Mouse (Mus musculus): ENCODE measurements around the gene Bank1. TPM values are rescaled to one million over a fixed set of nuclear protein-coding genes. Genes with fewer than 3 reads are reported as not detected.

Gene Bank1
- polyA plus RNA-seq (2014; fragmentation: Nextera tagmentation; extraction: Ambion mirVana) = 1.7 and 2.5 TPM in 2 replicates

DNA sequence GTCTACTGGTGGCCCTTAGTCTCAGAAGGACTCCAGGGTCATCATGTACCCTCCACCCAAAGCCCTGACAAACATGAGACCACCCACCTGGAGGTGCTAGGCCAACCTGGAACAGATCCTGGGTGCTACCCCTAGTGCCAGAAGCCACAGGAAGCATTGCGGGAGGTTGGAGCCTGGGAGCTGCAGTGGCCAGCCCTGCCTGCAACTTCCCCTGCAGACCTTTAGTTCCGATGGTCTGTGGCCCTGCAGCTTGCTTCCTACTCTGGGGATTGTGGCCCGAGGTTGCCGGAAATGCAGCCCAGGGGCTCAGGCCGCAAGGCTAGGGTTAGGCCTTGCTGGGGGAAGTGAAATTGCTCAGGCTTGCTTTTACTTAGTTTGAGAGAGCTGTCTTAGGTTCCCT is at the start of gene Bank1:
Gene Bank1 (minus strand): TSS at position 284 of the 400 bp plus-strand sequence.
- Histone ChIP-seq H3K36me3 (ENCODE audit: control insufficient read depth, insufficient read depth, low read length) (no peaks in the 10 kb centered on the region), H3K4me3 (ENCODE audit: low read depth, low read length) (no peak within 1 kb of the TSS), H3K4me1 (replicated peaks; ENCODE audit: control insufficient read depth, insufficient read depth, low read length) (no peaks in the 10 kb centered on the region), H3K9ac (ENCODE audit: low read depth, low read length) (no peak within 1 kb of the TSS), H3K9me3 (ENCODE audit: control insufficient read depth, low read length) (no peaks in the 10 kb centered on the region), H3K27me3 (replicated peaks; ENCODE audit: control insufficient read depth, insufficient read depth, low read length) (no peaks in the 10 kb centered on the region), H3K4me2 (no peak within 1 kb of the TSS), H3K27ac (ENCODE audit: low read depth, low read length) (no peak within 1 kb of the TSS)
- WGBS = 51% methylated on average over 5 of the region's 5 CpGs
- DNase-seq (ENCODE audit: low spot score) (no peak), ATAC-seq (replicated peaks; ENCODE audit: low FRiP score) (peak; percentile 60; the same call in 1 of the 2 replicates)

DNA sequence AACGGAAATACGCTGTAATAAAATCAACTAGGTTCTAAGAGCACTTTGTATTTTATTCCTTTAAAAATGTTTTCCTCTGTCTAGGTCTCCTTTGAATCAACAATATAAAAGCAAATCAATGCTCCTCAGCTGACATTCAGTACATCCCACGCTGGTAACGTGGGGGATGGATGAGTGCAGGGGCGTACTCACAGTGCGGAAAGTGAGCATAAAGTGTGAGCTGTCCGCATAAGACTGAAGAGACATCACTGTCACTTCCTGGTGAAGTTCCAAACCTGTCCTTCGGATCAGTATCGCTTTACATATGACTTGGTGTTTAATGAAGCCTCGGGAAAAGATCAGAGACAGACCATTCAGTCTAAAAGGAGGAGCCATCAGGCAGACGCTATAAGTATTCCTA is 44.0 kb upstream of the Bank1 start:
- 79% methylated on average over 11 of the region's 11 CpGs for WGBS
- no peak for DNase-seq (ENCODE audit: low spot score)
- Histone ChIP-seq H3K27me3 (replicated peaks; ENCODE audit: control insufficient read depth, insufficient read depth, low read length) (no peaks in the 10 kb centered on the region), H3K4me2 (no peak overlapping the region), H3K9me3 (ENCODE audit: control insufficient read depth, low read length) (no peaks in the 10 kb centered on the region), H3K4me3 (ENCODE audit: low read depth, low read length) (no peak overlapping the region), H3K4me1 (replicated peaks; ENCODE audit: control insufficient read depth, insufficient read depth, low read length) (no peaks in the 10 kb centered on the region), H3K27ac (ENCODE audit: low read depth, low read length) (no peak overlapping the region), H3K36me3 (ENCODE audit: control insufficient read depth, insufficient read depth, low read length) (no peaks in the 10 kb centered on the region), H3K9ac (ENCODE audit: low read depth, low read length) (no peak overlapping the region)
- ATAC-seq (replicated peaks; ENCODE audit: low FRiP score) = no peak

DNA sequence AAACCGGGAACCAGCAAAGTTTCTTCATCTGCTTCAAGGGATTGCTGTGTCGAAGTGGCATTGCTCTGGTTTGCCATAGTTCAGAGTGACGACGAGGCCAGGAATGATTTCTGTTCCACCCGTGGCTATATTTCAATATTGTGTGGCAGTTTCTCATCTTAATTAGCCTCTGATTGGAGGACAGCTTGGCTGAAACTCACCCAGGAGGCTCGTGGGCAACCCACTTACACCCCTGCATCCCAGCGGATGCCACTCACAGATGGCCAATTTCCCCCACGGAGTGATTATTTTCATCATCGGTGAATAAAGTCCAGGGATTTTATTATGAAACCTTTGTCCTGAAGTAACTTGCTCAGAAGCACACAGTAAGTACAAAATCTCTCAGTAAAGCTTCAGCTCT is 43.6 kb upstream of the Bank1 start:
- Histone ChIP-seq H3K36me3 (ENCODE audit: control insufficient read depth, insufficient read depth, low read length) (no peaks in the 10 kb centered on the region), H3K9me3 (ENCODE audit: control insufficient read depth, low read length) (no peaks in the 10 kb centered on the region), H3K9ac (ENCODE audit: low read depth, low read length) (no peak overlapping the region), H3K27me3 (replicated peaks; ENCODE audit: control insufficient read depth, insufficient read depth, low read length) (no peaks in the 10 kb centered on the region), H3K27ac (ENCODE audit: low read depth, low read length) (no peak overlapping the region), H3K4me3 (ENCODE audit: low read depth, low read length) (no peak overlapping the region), H3K4me1 (replicated peaks; ENCODE audit: control insufficient read depth, insufficient read depth, low read length) (no peaks in the 10 kb centered on the region), H3K4me2 (no peak overlapping the region)
- 85% methylated on average over 9 of the region's 9 CpGs for WGBS
- DNase-seq (ENCODE audit: low spot score) (no peak), ATAC-seq (replicated peaks; ENCODE audit: low FRiP score) (no peak)

DNA sequence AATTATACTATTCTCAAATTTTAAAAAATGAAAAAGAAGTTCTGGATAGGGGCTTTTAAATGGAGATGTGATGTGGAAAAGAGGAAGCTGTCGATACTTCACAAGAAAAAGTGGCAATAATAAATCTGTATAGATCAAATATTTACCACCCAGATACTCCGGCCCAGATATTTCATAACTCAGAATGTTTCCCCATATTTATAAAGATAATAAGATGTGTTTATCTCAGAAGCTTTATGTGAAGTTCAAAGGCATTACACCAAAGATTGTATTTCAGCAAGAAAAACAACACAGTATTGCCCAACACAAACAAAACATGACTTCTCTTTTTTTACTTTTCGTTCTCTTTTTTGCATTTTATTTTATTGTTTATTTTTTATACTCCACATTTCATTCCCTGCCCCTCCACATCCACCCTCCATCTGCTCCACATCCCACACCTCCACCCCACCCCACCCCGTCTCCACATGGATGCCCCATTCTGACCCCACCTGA is 42.7 kb upstream of the Bank1 start:
- H3K9me3 ChIP-seq (ENCODE audit: control insufficient read depth, low read length) = no peaks in the 10 kb centered on the region
- WGBS = 78% methylated on average over 4 of the region's 4 CpGs
- H3K9ac ChIP-seq (ENCODE audit: low read depth, low read length) = no peak overlapping the region
- H3K27ac ChIP-seq (ENCODE audit: low read depth, low read length) = no peak overlapping the region
- no peak overlapping the region for H3K4me2 ChIP-seq
- DNase-seq (ENCODE audit: low spot score) = no peak
- no peaks in the 10 kb centered on the region for H3K36me3 ChIP-seq (ENCODE audit: control insufficient read depth, insufficient read depth, low read length)
- H3K4me1 ChIP-seq (replicated peaks; ENCODE audit: control insufficient read depth, insufficient read depth, low read length) = no peaks in the 10 kb centered on the region
- H3K27me3 ChIP-seq (replicated peaks; ENCODE audit: control insufficient read depth, insufficient read depth, low read length) = no peaks in the 10 kb centered on the region
- ATAC-seq (replicated peaks; ENCODE audit: low FRiP score) = no peak
- H3K4me3 ChIP-seq (ENCODE audit: low read depth, low read length) = no peak overlapping the region

DNA sequence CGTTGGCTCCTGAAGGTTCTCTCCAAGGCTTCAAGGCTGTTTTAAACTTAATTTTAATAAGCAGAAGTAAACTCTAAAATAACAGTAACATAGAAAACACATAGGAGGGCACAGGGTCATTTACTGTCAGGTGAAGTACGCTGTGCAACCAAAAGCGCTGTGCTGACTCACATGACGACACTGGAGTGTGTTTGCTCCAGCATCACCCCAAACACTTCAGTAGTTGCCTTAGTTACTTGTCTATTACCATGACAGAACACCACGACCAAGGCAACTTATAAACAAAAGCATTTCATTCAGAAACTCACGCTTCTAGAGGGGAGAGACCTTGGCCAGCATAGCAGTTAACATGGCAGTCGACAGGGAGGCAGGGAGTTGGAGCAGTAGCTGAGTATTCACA is 23.8 kb upstream of the Bank1 start:
- Histone ChIP-seq H3K27me3 (replicated peaks; ENCODE audit: control insufficient read depth, insufficient read depth, low read length) (no peaks in the 10 kb centered on the region), H3K4me2 (no peak overlapping the region), H3K36me3 (ENCODE audit: control insufficient read depth, insufficient read depth, low read length) (no peaks in the 10 kb centered on the region), H3K27ac (ENCODE audit: low read depth, low read length) (no peak overlapping the region), H3K4me3 (ENCODE audit: low read depth, low read length) (no peak overlapping the region), H3K9ac (ENCODE audit: low read depth, low read length) (no peak overlapping the region), H3K4me1 (replicated peaks; ENCODE audit: control insufficient read depth, insufficient read depth, low read length) (no peaks in the 10 kb centered on the region), H3K9me3 (ENCODE audit: control insufficient read depth, low read length) (no peaks in the 10 kb centered on the region)
- WGBS = 74% methylated on average over 7 of the region's 7 CpGs
- ATAC-seq (replicated peaks; ENCODE audit: low FRiP score) = no peak
- no peak for DNase-seq (ENCODE audit: low spot score)

DNA sequence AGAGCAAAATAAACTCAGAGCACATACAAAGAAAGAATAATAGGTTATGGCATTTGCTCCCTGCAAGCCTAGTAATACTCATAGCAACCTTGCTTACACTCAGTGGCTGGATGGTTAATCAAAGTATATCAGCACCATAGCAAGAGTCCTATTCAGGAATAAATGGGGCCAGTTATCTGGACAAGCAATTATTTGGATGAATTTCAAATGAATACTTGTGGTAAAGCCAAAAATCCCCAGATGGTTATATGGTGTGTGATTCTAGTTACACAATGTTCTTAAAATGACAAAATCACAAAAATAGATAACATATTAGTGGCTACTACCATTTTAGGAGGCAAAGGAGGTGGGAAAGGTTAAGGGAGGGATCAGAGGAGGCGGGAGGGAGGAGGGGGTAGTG is 22.7 kb upstream of the Bank1 start:
- H3K4me2 ChIP-seq = no peak overlapping the region
- WGBS = 52% methylated on average over 1 of the region's 1 CpGs
- H3K9ac ChIP-seq (ENCODE audit: low read depth, low read length) = no peak overlapping the region
- no peaks in the 10 kb centered on the region for H3K4me1 ChIP-seq (replicated peaks; ENCODE audit: control insufficient read depth, insufficient read depth, low read length)
- no peak overlapping the region for H3K27ac ChIP-seq (ENCODE audit: low read depth, low read length)
- no peaks in the 10 kb centered on the region for H3K9me3 ChIP-seq (ENCODE audit: control insufficient read depth, low read length)
- H3K36me3 ChIP-seq (ENCODE audit: control insufficient read depth, insufficient read depth, low read length) = no peaks in the 10 kb centered on the region
- no peak for DNase-seq (ENCODE audit: low spot score)
- H3K4me3 ChIP-seq (ENCODE audit: low read depth, low read length) = no peak overlapping the region
- no peak for ATAC-seq (replicated peaks; ENCODE audit: low FRiP score)
- no peaks in the 10 kb centered on the region for H3K27me3 ChIP-seq (replicated peaks; ENCODE audit: control insufficient read depth, insufficient read depth, low read length)

DNA sequence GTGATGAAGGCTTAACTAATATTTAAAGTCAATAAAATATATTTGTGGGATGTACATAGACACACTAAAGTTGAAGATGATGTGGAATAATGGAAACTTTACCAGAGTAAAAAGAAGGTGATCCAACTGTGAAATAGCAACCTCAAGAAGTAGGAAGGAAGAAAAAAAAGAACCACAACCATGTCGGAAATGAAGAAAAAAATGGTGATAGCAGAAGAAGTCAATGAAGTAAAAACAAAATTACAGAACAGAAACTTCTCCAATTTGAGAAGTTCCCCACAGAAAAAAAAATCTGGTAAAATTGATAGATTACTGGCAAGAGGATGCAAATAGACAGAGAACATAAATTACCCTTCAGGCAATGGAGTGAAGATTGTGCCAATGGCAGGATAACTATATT is 21.4 kb upstream of the Bank1 start:
- 54% methylated on average over 1 of the region's 1 CpGs for WGBS

DNA sequence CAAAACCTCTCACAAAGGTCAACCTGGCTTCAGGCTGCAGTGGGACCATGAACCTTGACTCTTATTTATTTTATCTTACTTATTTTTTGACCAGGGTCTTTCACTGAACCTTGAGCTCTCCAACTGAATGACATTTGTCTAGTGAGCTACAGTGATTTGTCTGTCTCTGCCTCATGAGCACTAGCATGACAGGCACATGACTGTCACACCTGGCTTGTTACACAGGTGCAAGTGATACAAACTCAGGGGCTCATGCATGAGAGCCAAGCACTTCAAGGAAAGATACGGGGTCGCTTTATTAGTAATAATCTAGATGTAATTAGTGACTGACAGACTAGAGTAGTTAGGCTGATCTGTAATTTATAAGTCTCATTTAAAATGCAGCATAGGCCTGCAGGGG is 16.0 kb upstream of the Bank1 start:
- Histone ChIP-seq H3K4me2 (no peak overlapping the region), H3K27me3 (replicated peaks; ENCODE audit: control insufficient read depth, insufficient read depth, low read length) (no peaks in the 10 kb centered on the region), H3K9ac (ENCODE audit: low read depth, low read length) (no peak overlapping the region), H3K9me3 (ENCODE audit: control insufficient read depth, low read length) (no peaks in the 10 kb centered on the region), H3K4me1 (replicated peaks; ENCODE audit: control insufficient read depth, insufficient read depth, low read length) (no peaks in the 10 kb centered on the region), H3K36me3 (ENCODE audit: control insufficient read depth, insufficient read depth, low read length) (no peaks in the 10 kb centered on the region), H3K4me3 (ENCODE audit: low read depth, low read length) (no peak overlapping the region), H3K27ac (ENCODE audit: low read depth, low read length) (no peak overlapping the region)
- no peak for ATAC-seq (replicated peaks; ENCODE audit: low FRiP score)
- WGBS = 94% methylated on average over 2 of the region's 2 CpGs
- DNase-seq (ENCODE audit: low spot score) = no peak

More for the DNA sequence above, 21.4 kb upstream of the Bank1 start:
- no peaks in the 10 kb centered on the region for H3K27me3 ChIP-seq (replicated peaks; ENCODE audit: control insufficient read depth, insufficient read depth, low read length)
- no peak for DNase-seq (ENCODE audit: low spot score)
- no peak overlapping the region for H3K4me3 ChIP-seq (ENCODE audit: low read depth, low read length)
- H3K4me2 ChIP-seq = no peak overlapping the region
- no peak overlapping the region for H3K9ac ChIP-seq (ENCODE audit: low read depth, low read length)
- ATAC-seq (replicated peaks; ENCODE audit: low FRiP score) = no peak
- H3K9me3 ChIP-seq (ENCODE audit: control insufficient read depth, low read length) = no peaks in the 10 kb centered on the region
- no peaks in the 10 kb centered on the region for H3K36me3 ChIP-seq (ENCODE audit: control insufficient read depth, insufficient read depth, low read length)
- H3K4me1 ChIP-seq (replicated peaks; ENCODE audit: control insufficient read depth, insufficient read depth, low read length) = no peaks in the 10 kb centered on the region
- no peak overlapping the region for H3K27ac ChIP-seq (ENCODE audit: low read depth, low read length)

DNA sequence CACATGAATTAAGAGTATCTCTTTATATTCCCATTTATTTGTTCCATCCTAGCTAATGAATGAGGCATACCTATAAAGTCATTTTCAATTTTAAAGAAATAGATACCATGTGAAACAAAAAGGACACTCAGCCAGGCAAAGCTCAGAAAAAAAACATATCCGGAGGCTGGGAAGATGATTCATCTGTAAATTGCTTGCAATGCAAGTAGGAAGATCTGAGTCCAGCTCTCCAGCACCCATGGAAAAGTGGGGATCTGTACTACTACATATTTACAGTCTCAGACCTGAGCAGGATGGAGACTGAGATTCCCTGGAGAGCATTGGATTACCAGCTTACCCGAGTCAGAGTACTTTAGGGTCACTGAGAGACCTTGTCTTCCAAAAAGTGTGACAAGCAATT is 14.0 kb upstream of the Bank1 start:
- Histone ChIP-seq H3K36me3 (ENCODE audit: control insufficient read depth, insufficient read depth, low read length) (no peaks in the 10 kb centered on the region), H3K27ac (ENCODE audit: low read depth, low read length) (no peak overlapping the region), H3K4me1 (replicated peaks; ENCODE audit: control insufficient read depth, insufficient read depth, low read length) (no peaks in the 10 kb centered on the region), H3K9me3 (ENCODE audit: control insufficient read depth, low read length) (no peaks in the 10 kb centered on the region), H3K4me2 (no peak overlapping the region), H3K27me3 (replicated peaks; ENCODE audit: control insufficient read depth, insufficient read depth, low read length) (no peaks in the 10 kb centered on the region), H3K4me3 (ENCODE audit: low read depth, low read length) (no peak overlapping the region), H3K9ac (ENCODE audit: low read depth, low read length) (no peak overlapping the region)
- 77% methylated on average over 2 of the region's 2 CpGs for WGBS
- no peak for DNase-seq (ENCODE audit: low spot score)
- no peak for ATAC-seq (replicated peaks; ENCODE audit: low FRiP score)

Measured in liver, embryonic 11.5 days (tissue).